Comparison of ENCODE assay signal across 14 mouse cellular contexts in genomic region chr10:8174230-8174629, GRCm38 (mm10).
DNase-seq lines count a peak whose midpoint lies in the region; ATAC-seq and TF ChIP-seq lines count a peak whose summit lies in the region.
"Had no signal": no experiment of that assay in that cellular context is flagged by ENCODE, and none has a peak within 500 bp of the region (broad histone marks: within the 10 kb centered on the region; RNA-seq: fewer than 3 reads in every experiment).

No protein-coding gene starts in this region.

- TF ChIP-seq POLR2A in brain, embryonic 14.5 days (IDR thresholded peaks at IDR 0.05; ENCODE audit: borderline replicate concordance, extremely low read depth, insufficient read depth, insufficient read length, poor library complexity, severe bottlenecking), result no peak

- H3K4me1 ChIP-seq in limb, embryonic 12.5 days (replicated peaks), result peaks cover 27% of the 10 kb centered on the region
- H3K4me1 ChIP-seq in limb, embryonic 10.5 days, result peaks cover 4% of the 10 kb centered on the region; the same call in 1 of the 2 replicates
- H3K4me1 ChIP-seq in forebrain, embryonic 15.5 days, result peaks cover 20% of the 10 kb centered on the region
- H3K4me1 ChIP-seq in midbrain, embryonic 15.5 days, result peaks cover 17% of the 10 kb centered on the region

- H3K36me3 ChIP-seq in limb, embryonic 12.5 days, result no peaks in the 10 kb centered on the region
- no peaks in the 10 kb centered on the region for H3K36me3 ChIP-seq in limb, embryonic 10.5 days
- no peaks in the 10 kb centered on the region for H3K36me3 ChIP-seq in forebrain, embryonic 15.5 days
- no peaks in the 10 kb centered on the region for H3K36me3 ChIP-seq in midbrain, embryonic 15.5 days (replicated peaks)
- H3K36me3 ChIP-seq: heart, embryonic 13.5 days had no signal

- H3K27me3 ChIP-seq in limb, embryonic 12.5 days, result no peaks in the 10 kb centered on the region
- H3K27me3 ChIP-seq in limb, embryonic 10.5 days (ENCODE audit: low read depth, poor library complexity, severe bottlenecking), result no peaks in the 10 kb centered on the region
- H3K27me3 ChIP-seq in forebrain, embryonic 15.5 days, result no peaks in the 10 kb centered on the region
- H3K27me3 ChIP-seq in midbrain, embryonic 15.5 days (replicated peaks), result no peaks in the 10 kb centered on the region
- H3K27me3 ChIP-seq: heart, embryonic 13.5 days had no signal

- no peak overlapping the region for H3K4me2 ChIP-seq in limb, embryonic 12.5 days
- no peak overlapping the region for H3K4me2 ChIP-seq in forebrain, embryonic 15.5 days (replicated peaks)
- H3K4me2 ChIP-seq in midbrain, embryonic 15.5 days, result no peak overlapping the region
- H3K4me2 ChIP-seq: heart, embryonic 13.5 days had no signal

- no peak for ATAC-seq in limb, embryonic 12.5 days (ENCODE audit: insufficient number of reproducible peaks, insufficient read depth, low FRiP score, low TSS enrichment, low read depth)
- ATAC-seq in forebrain, embryonic 15.5 days (replicated peaks), result peak; percentile 83
- peak; percentile 70; the same call in 1 of the 2 replicates for ATAC-seq in midbrain, embryonic 15.5 days (replicated peaks)

- no peak for DNase-seq in limb, embryonic 10.5 days (ENCODE audit: low spot score)
- peak; percentile 83 for DNase-seq in brain, embryonic 14.5 days (ENCODE audit: low read depth)
- DNase-seq in kidney, postnatal 36 days, result no peak
- no peak for DNase-seq in layer of hippocampus, postnatal 36 days
- no peak for DNase-seq in thymus, postnatal 10 days (ENCODE audit: low spot score in 2 of 2)
- DNase-seq: cerebellum, postnatal 25 days; thymus, adult 2 months had no signal

- no peak for TF ChIP-seq CTCF in brain, embryonic 14.5 days (IDR thresholded peaks at IDR 0.05; ENCODE audit: borderline replicate concordance, extremely low read depth, insufficient read depth, insufficient read length)

- H3K9me3 ChIP-seq in limb, embryonic 12.5 days, result peaks cover 15% of the 10 kb centered on the region; the same call in 1 of the 2 replicates
- H3K9me3 ChIP-seq in limb, embryonic 10.5 days (replicated peaks), result no peaks in the 10 kb centered on the region
- H3K9me3 ChIP-seq in forebrain, embryonic 15.5 days, result no peaks in the 10 kb centered on the region
- no peaks in the 10 kb centered on the region; the same call in 1 of the 2 replicates for H3K9me3 ChIP-seq in midbrain, embryonic 15.5 days

- H3K27ac ChIP-seq in limb, embryonic 12.5 days, result peak overlapping the region; percentile 9; the same call in 1 of the 2 replicates
- no peak overlapping the region for H3K27ac ChIP-seq in limb, embryonic 10.5 days
- H3K27ac ChIP-seq in forebrain, embryonic 15.5 days (replicated peaks), result no peak overlapping the region
- no peak overlapping the region for H3K27ac ChIP-seq in midbrain, embryonic 15.5 days
- H3K27ac ChIP-seq: heart, embryonic 13.5 days; layer of hippocampus, adult 2 months; liver, embryonic 14.5 days had no signal

- H3K4me3 ChIP-seq in limb, embryonic 12.5 days (replicated peaks), result no peak overlapping the region
- no peak overlapping the region for H3K4me3 ChIP-seq in limb, embryonic 10.5 days
- H3K4me3 ChIP-seq in forebrain, embryonic 15.5 days, result no peak overlapping the region
- no peak overlapping the region for H3K4me3 ChIP-seq in midbrain, embryonic 15.5 days
- H3K4me3 ChIP-seq: heart, embryonic 13.5 days; layer of hippocampus, adult 2 months; myocyte had no signal

- H3K9ac ChIP-seq in limb, embryonic 12.5 days (replicated peaks), result no peak overlapping the region
- no peak overlapping the region for H3K9ac ChIP-seq in forebrain, embryonic 15.5 days (replicated peaks)
- no peak overlapping the region for H3K9ac ChIP-seq in midbrain, embryonic 15.5 days
- H3K9ac ChIP-seq: heart, embryonic 13.5 days; liver, embryonic 14.5 days had no signal

- 56% methylated on average over 7 of the region's 7 CpGs for WGBS in limb, embryonic 12.5 days
- 87% methylated on average over 7 of the region's 7 CpGs for WGBS in limb, embryonic 10.5 days
- 26% methylated on average over 7 of the region's 7 CpGs for WGBS in forebrain, embryonic 15.5 days
- 32% methylated on average over 7 of the region's 7 CpGs for WGBS in midbrain, embryonic 15.5 days
